ENCODE assay signal across 22 mouse cellular contexts in genomic region chr10:9796429-9796828, GRCm38 (mm10).
DNase-seq lines count a peak whose midpoint lies in the region; ATAC-seq and TF ChIP-seq lines count a peak whose summit lies in the region.
"Had no signal": no experiment of that assay in that cellular context is flagged by ENCODE, and none has a peak within 500 bp of the region (broad histone marks: within the 10 kb centered on the region; RNA-seq: fewer than 3 reads in every experiment).

No protein-coding gene starts in this region.

- no peak for DNase-seq in hindbrain, postnatal 0 days (ENCODE audit: low spot score)
- no peak for DNase-seq in hindbrain, embryonic 14.5 days (ENCODE audit: low spot score)
- no peak for DNase-seq in liver, adult 2 months (ENCODE audit: extremely low read depth, low read depth, low spot score)
- DNase-seq in adrenal gland, postnatal 10 days: no peak
- DNase-seq: adrenal gland, postnatal 36 days; cerebellum, adult 9-11 months; gastrocnemius, postnatal 14 days; heart, adult 11 months; heart, postnatal 14 days; kidney, adult 8-10 months; layer of hippocampus, adult 9-11 months; left cerebral cortex, postnatal 4 days had no signal

- no peak overlapping the region for H3K9ac ChIP-seq in hindbrain, postnatal 0 days (replicated peaks; ENCODE audit: low read length)
- no peak overlapping the region for H3K9ac ChIP-seq in hindbrain, embryonic 14.5 days
- no peak overlapping the region for H3K9ac ChIP-seq in liver, adult 2 months (ENCODE audit: low read depth, low read length)
- H3K9ac ChIP-seq in liver, embryonic 12.5 days: no peak overlapping the region
- H3K9ac ChIP-seq: forebrain, embryonic 15.5 days; heart, embryonic 13.5 days; limb, embryonic 15.5 days; lung, embryonic 15.5 days; neural tube, embryonic 15.5 days had no signal

- H3K27me3 ChIP-seq in hindbrain, postnatal 0 days (ENCODE audit: insufficient read depth, low read length): no peaks in the 10 kb centered on the region
- H3K27me3 ChIP-seq in hindbrain, embryonic 14.5 days (ENCODE audit: control insufficient read depth, insufficient read depth, low read length): no peaks in the 10 kb centered on the region
- no peaks in the 10 kb centered on the region for H3K27me3 ChIP-seq in liver, adult 2 months (ENCODE audit: control insufficient read depth, insufficient read depth, low read length)
- H3K27me3 ChIP-seq in liver, embryonic 12.5 days (replicated peaks): no peaks in the 10 kb centered on the region
- H3K27me3 ChIP-seq in E14TG2a.4 (ENCODE audit: insufficient read depth, low read length): no peaks in the 10 kb centered on the region
- no peaks in the 10 kb centered on the region for H3K27me3 ChIP-seq in small intestine, adult 2 months (ENCODE audit: control insufficient read depth, insufficient read depth, low read length)
- H3K27me3 ChIP-seq: forebrain, embryonic 15.5 days; heart, embryonic 13.5 days; limb, embryonic 15.5 days; lung, embryonic 15.5 days; neural tube, embryonic 15.5 days had no signal

- H3K9me3 ChIP-seq in hindbrain, postnatal 0 days (ENCODE audit: low read length): no peaks in the 10 kb centered on the region
- no peaks in the 10 kb centered on the region for H3K9me3 ChIP-seq in hindbrain, embryonic 14.5 days (ENCODE audit: control insufficient read depth, low read length)
- no peaks in the 10 kb centered on the region for H3K9me3 ChIP-seq in liver, embryonic 12.5 days (replicated peaks)
- H3K9me3 ChIP-seq in E14TG2a.4 (ENCODE audit: low read length): no peaks in the 10 kb centered on the region
- H3K9me3 ChIP-seq: embryonic facial prominence, embryonic 10.5 days; forebrain, embryonic 15.5 days; heart, embryonic 13.5 days; limb, embryonic 15.5 days; lung, embryonic 15.5 days; midbrain, embryonic 10.5 days; neural tube, embryonic 15.5 days had no signal

- no peak overlapping the region for H3K4me2 ChIP-seq in hindbrain, postnatal 0 days (ENCODE audit: low read depth, low read length)
- H3K4me2 ChIP-seq in hindbrain, embryonic 14.5 days (replicated peaks): no peak overlapping the region
- H3K4me2 ChIP-seq in liver, embryonic 12.5 days: no peak overlapping the region
- H3K4me2 ChIP-seq: forebrain, embryonic 15.5 days; heart, embryonic 13.5 days; limb, embryonic 15.5 days; lung, embryonic 15.5 days; neural tube, embryonic 15.5 days had no signal

- no peak for TF ChIP-seq POLR2A in liver, adult 2 months (IDR thresholded peaks at IDR 0.05; ENCODE audit: extremely low read depth, insufficient read depth, low read length)
- no peak for TF ChIP-seq POLR2A in small intestine, adult 2 months (IDR thresholded peaks at IDR 0.05; ENCODE audit: low read depth, low read length)

- 0 out of 2 replicates have a peak, but pooled peaks have one; percentile 17 for TF ChIP-seq CTCF in hindbrain, postnatal 0 days (IDR thresholded peaks at IDR 0.05; ENCODE audit: low read depth)
- TF ChIP-seq CTCF in liver, adult 2 months (IDR thresholded peaks at IDR 0.05; ENCODE audit: low read depth, low read length): 0 out of 2 replicates have a peak, but pooled peaks have one; percentile 3
- TF ChIP-seq CTCF in E14TG2a.4 (conservative IDR thresholded peaks at IDR 0.05; ENCODE audit: low read length): peak; percentile 18; the same call in 1 of the 2 replicates
- TF ChIP-seq CTCF in small intestine, adult 2 months (IDR thresholded peaks at IDR 0.05; ENCODE audit: extremely low read depth, insufficient read length, insufficient replicate concordance, low read depth, low read length): peak; percentile 28; the same call in 1 of the 2 replicates

- no peaks in the 10 kb centered on the region for H3K79me2 ChIP-seq in liver, adult 2 months (ENCODE audit: control insufficient read depth, insufficient read depth, low read length)

- ATAC-seq in hindbrain, postnatal 0 days: no peak
- ATAC-seq in hindbrain, embryonic 14.5 days (ENCODE audit: low FRiP score): no peak
- no peak for ATAC-seq in liver, embryonic 12.5 days
- ATAC-seq: forebrain, embryonic 15.5 days had no signal

- no peak overlapping the region for H3K4me3 ChIP-seq in hindbrain, postnatal 0 days (ENCODE audit: low read length)
- H3K4me3 ChIP-seq in hindbrain, embryonic 14.5 days (replicated peaks; ENCODE audit: low read length): no peak overlapping the region
- no peak overlapping the region for H3K4me3 ChIP-seq in liver, adult 2 months (ENCODE audit: insufficient read depth, low read depth, low read length)
- no peak overlapping the region for H3K4me3 ChIP-seq in liver, embryonic 12.5 days
- no peak overlapping the region for H3K4me3 ChIP-seq in E14TG2a.4 (replicated peaks; ENCODE audit: low read length)
- no peak overlapping the region for H3K4me3 ChIP-seq in small intestine, adult 2 months (ENCODE audit: low read depth, low read length)
- H3K4me3 ChIP-seq: embryonic facial prominence, embryonic 10.5 days; forebrain, embryonic 15.5 days; heart, embryonic 13.5 days; limb, embryonic 15.5 days; lung, embryonic 15.5 days; midbrain, embryonic 10.5 days; neural tube, embryonic 15.5 days had no signal

- H3K36me3 ChIP-seq in hindbrain, postnatal 0 days (ENCODE audit: insufficient read depth, low read length): peaks cover 13% of the 10 kb centered on the region; the same call in 1 of the 2 replicates
- peaks cover 35% of the 10 kb centered on the region for H3K36me3 ChIP-seq in hindbrain, embryonic 14.5 days (replicated peaks; ENCODE audit: control insufficient read depth, insufficient read depth)
- H3K36me3 ChIP-seq in liver, adult 2 months (ENCODE audit: control insufficient read depth, insufficient read depth, low read length): peaks cover 28% of the 10 kb centered on the region
- H3K36me3 ChIP-seq in liver, embryonic 12.5 days: peaks cover 39% of the 10 kb centered on the region
- H3K36me3 ChIP-seq in E14TG2a.4 (ENCODE audit: insufficient read depth, low read length): no peaks in the 10 kb centered on the region
- H3K36me3 ChIP-seq in small intestine, adult 2 months (ENCODE audit: control insufficient read depth, insufficient read depth, low read length): peaks cover 19% of the 10 kb centered on the region

- WGBS in hindbrain, postnatal 0 days: 94% methylated on average over 1 of the region's 1 CpGs
- 98% methylated on average over 1 of the region's 1 CpGs for WGBS in hindbrain, embryonic 14.5 days
- 100% methylated on average over 1 of the region's 1 CpGs for WGBS in liver, adult 2 months
- WGBS in liver, embryonic 12.5 days (ENCODE audit: insufficient replicate concordance): 83% methylated on average over 1 of the region's 1 CpGs
- WGBS in small intestine, adult 2 months: 98% methylated on average over 1 of the region's 1 CpGs

- H3K27ac ChIP-seq in hindbrain, postnatal 0 days: no peak overlapping the region
- H3K27ac ChIP-seq in hindbrain, embryonic 14.5 days: no peak overlapping the region
- H3K27ac ChIP-seq in liver, adult 2 months (replicated peaks; ENCODE audit: insufficient read depth, low read depth, low read length): no peak overlapping the region
- no peak overlapping the region for H3K27ac ChIP-seq in liver, embryonic 12.5 days
- no peak overlapping the region for H3K27ac ChIP-seq in small intestine, adult 2 months (ENCODE audit: insufficient read depth, low read depth, low read length)
- H3K27ac ChIP-seq: embryonic facial prominence, embryonic 10.5 days; forebrain, embryonic 15.5 days; heart, embryonic 13.5 days; limb, embryonic 15.5 days; lung, embryonic 15.5 days; midbrain, embryonic 10.5 days; neural tube, embryonic 15.5 days had no signal

- no peaks in the 10 kb centered on the region for H3K4me1 ChIP-seq in hindbrain, postnatal 0 days (ENCODE audit: insufficient read depth, low read length)
- no peaks in the 10 kb centered on the region for H3K4me1 ChIP-seq in hindbrain, embryonic 14.5 days (replicated peaks; ENCODE audit: control insufficient read depth, insufficient read depth, low read length)
- H3K4me1 ChIP-seq in liver, adult 2 months (ENCODE audit: control insufficient read depth, insufficient read depth, low read length): no peaks in the 10 kb centered on the region
- H3K4me1 ChIP-seq in liver, embryonic 12.5 days: peaks cover 3% of the 10 kb centered on the region; the same call in 1 of the 2 replicates
- H3K4me1 ChIP-seq in E14TG2a.4 (replicated peaks; ENCODE audit: low read depth, low read length): peaks cover 6% of the 10 kb centered on the region
- peaks cover 8% of the 10 kb centered on the region for H3K4me1 ChIP-seq in small intestine, adult 2 months (ENCODE audit: control insufficient read depth, insufficient read depth, insufficient read length, low read length)
- H3K4me1 ChIP-seq: embryonic facial prominence, embryonic 10.5 days; forebrain, embryonic 15.5 days; heart, embryonic 13.5 days; limb, embryonic 15.5 days; lung, embryonic 15.5 days; midbrain, embryonic 10.5 days; neural tube, embryonic 15.5 days had no signal
